Mouse (Mus musculus) thymus, postnatal 0 days (tissue): ENCODE results near the gene Pdss2. TPM values are rescaled to one million over a fixed set of nuclear protein-coding genes. Genes with fewer than 3 reads are reported as not detected.

Source experiments
- DNase-seq: peaks from one replicate; pipeline ENCODE4 v3.0.0-alpha.2; 2015; ENCODE audit warnings: low spot score
- polyA plus RNA-seq: library from polyadenylated mRNA; unstranded; fragments of >200 nt; fragmentation: Nextera tagmentation; extraction: Ambion mirVana; gene quantifications from 2 replicates; pipeline ENCODE4 v1.2.1, GENCODE M21; 2015

Gene Pdss2
- polyA plus RNA-seq, 1 experiment from 2014 or later, result 10.1 TPM

DNA sequence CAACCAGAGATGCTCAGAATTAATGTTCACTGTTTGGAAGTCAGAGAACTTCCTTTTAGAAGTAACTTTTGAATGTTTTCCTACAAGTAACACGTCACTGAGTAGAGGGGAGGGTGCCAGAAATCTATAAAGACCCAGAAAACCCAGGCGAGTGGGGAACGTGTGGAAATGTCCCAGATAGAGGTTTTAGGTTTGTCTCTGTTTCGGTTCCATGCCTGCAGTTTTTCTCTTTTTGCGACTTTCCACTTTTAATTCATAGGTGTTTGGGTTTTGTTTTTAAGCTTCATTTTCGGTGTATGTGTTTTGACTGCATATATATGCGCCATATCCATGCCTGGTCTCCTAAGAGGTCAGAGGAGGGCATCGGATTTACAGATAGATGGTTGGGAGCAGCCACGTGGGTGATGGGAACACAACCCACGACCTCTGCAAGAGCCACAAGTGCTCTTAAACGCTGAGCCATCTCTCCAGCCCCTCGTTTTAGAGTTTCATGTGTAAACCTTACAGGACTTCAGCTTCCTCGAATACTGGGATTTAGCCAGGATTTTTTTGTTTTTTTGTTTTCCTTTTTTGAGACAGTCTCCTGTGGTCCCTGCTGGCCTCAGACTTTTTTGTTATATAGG lies 259.1 kb downstream of the Pdss2 start:
- no peak for DNase-seq

DNA sequence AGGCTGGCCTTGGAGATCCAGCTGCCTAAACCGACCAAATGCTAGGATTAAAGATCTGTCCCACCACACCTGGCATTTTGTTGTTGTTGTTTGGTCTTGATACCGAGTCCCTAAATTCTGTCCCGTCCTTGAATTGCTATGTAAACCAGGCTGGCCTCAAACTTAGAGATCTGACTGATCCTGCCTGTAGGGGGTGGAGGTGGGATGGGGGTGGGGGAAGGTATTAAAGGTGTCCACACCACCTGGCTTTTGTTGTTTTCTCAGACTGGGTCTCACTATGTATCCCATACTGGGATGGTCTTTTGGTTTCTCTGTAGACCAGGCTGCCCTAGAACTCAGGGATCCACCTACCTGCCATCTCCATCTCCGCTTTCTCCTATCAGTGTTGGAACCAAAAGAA lies 259.9 kb downstream of the Pdss2 start:
- no peak for DNase-seq

DNA sequence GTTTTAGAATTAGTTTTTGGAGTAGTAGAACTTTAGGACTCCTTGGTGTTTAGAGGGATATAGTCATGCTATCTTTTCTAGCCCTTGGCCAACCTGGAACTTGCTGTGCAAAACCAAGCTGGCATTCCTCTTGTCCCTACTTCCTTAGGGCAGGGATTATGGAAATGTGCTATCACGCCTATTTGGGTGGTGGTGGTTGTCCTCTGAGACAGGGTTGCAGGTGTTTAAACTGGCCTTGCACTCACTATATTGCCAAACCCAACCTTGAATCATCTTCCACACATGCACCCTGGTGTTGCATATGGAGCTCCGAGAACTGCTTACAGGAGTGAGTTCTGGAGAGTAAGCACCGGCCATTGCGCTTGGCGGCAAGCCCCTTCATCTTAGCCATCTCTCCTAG lies 260.7 kb downstream of the Pdss2 start:
- no peak for DNase-seq

DNA sequence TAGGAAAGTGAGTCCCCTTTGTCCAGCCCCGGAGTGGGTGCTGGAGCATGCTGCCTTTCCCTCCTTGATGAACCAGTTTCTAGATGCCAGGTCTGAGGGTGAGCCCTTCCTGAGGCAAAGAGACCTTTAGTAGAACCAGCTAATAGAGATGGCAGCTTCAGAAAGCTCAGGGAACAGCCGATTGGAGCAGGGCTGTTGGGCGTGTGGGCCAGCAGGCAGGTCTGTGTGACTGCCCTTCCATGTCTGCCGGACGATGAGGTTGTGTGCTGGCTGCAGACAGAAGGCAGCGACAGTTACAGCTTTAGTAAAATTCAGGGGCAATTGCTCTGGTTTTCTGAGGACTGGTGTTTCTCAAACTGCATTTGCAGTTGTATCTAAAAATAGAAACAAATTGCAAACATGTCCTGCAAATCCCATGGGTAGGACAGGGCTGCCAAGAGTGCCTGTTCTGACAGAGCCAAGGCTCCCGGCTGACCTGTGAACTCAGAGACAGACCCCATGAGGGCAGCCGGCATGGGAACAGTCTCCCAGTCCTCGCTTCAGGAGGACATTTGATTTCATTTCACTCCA lies 262.2 kb downstream of the Pdss2 start:
- no peak for DNase-seq

DNA sequence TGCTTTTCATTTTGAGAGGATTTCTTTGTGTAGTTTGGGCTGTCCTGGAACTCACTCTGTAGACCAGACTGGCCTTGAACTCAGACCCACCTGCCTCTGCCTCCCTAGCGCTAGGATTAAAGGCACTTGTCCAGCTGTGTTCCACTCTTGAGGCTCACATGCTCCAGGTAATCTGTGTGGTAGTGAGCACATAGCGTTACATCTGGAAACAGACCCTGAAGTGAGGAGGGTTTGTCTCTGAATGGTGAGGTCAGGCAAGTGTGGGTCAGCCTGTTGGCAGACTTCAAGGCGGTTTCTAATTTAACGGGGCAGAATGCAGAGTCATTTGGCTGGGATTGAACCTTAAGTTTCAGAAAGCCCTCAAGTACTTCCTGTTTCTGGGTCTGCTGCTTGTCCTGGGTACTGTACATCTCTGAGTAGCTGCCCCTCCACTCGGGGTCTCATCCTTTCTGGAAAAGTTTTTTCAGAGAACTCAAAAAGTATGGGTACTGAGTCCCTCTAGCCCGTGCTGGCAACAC lies 264.5 kb downstream of the Pdss2 start:
- no peak for DNase-seq

DNA sequence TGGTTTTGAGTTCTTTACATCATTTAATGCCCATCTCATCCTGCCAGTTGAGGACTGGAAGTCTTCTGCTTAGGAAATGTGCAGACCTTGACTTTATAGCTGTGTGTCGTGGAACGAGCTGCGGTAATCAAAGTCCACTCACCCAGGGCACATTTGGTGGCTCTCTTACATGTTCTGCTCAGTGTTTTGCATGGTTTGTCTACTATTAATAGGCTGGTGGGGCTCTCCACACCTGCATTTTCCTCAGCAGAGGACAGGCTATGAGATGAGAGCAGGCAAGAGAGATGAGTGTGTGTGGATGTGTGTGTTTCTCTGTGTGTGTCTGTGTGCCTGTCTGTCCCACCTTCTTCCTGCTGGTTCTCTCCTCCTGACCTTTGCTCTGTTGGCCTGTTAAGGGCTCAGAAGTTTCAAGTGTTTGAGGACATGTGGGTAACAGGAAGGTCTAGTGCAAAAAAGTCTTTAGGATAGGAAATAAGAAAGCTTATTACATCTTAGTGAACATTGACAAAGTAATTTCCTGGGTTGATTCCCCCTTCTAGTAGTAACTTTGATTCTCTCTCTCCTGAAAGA lies 266.2 kb downstream of the Pdss2 start:
- DNase-seq, result no peak

DNA sequence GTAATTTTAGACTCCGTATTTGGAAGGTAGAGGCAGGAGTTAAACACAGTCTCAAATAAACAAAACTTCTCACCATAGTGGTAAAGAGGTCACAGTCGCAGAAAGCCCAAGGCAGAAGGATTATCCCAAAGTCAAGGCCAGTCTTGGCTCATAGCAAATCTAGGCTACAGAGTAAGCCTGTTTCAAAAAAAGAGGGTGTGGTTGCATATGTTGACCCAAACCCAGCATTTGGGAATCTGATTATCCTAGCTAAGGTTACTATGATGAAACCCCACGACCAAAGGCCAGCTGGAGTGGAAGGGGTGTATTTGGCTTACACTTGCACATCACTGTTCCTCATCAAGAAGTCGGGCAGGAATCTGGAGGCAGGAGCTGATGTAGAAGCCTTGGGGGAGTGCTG lies 267.0 kb downstream of the Pdss2 start:
- DNase-seq, result no peak

DNA sequence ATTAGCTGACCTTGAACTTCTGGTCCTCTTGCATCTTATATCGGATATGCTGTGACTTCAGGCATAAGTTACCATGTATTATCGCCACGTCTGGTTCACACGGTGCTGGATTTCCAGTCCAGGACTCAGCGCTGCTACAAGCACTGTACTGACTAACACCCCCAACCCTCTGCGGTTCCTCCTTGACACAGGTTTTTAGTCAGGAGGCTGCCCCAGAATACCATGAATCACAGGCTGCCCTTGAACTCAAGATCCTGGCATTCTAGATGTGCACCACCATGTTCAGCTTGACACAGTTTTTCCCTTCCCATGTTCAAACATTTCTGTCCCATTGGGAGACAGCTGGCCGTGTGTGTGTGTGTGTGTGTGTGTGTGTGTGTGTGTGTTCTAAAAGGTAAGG lies 267.9 kb downstream of the Pdss2 start:
- no peak for DNase-seq

DNA sequence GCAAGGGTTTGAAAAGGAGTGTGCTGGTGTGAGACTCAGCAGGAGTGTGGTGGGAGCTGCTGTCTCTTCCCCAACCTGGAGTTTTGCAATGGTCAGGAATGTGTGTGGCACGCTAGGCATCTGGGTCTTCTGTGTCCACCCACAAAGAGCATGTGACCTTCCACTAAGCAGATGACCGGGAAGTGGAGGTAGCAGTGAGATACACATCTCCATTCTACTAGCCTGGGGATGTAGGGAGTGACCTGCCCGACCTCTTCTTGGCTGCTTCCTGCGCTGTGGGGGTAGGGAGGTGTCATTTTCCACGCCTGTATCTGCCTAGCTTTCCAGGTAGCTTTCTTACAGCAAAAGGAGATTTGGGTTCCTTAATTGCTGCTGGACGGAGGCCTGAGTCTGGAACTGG lies 268.3 kb downstream of the Pdss2 start:
- DNase-seq, result no peak

DNA sequence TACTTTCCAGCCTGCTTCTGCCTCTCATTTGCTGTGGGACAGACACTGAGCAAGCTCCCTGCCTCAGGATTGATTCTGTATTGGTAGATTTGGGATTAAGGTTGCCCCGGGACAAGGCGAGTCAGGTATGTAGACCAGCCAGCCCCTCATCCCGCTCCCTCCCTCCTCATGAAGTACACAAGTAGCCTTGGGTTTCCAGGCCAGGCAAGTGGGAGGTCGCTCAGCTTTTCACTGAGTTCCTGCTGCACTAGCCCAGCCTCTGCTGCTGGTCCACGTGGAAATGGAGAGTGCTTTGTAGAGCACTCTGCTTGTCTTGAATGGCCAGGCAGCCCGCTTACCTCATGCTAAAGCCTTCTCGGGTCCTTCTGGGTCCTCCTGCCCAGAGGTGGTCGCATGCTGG lies 268.7 kb downstream of the Pdss2 start:
- DNase-seq, result no peak

DNA sequence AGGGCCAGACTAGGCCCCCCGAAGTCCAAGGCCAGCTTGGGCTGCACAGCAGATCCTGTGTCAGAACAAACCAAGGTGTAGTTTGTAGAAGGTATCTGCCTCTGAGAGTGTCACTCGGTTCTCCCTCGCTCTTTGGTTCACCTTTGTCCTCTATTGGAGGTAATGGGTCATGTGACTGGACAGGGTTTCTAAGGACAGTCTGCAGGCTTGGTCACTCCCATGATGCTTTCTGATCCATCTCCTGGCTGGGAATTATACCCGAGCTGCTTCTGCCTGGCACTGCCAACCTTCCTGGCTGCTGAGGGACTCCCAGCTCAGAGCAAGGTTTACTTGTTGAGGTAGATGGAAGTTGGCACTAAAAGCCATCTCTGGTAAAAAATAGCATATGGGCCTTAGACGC lies 269.6 kb downstream of the Pdss2 start:
- DNase-seq, result no peak

DNA sequence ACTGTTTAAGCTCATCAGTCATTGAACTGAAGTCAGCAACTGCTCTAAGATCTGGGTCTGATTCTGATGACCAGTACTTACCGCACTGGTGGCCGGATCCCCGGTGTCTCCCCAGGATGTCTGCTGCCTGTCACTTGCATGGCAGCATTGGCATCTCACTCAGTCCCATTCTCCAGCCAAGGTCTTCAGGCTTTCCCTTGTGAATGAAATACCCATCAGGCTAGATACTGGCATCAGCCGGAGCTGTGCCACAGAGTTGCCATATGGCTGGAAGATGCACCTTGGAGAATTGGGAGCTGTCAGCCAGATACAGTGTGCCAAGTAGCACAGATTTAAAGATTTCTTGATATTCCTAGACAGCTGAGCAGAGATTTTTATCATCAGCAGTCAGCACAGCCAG lies 281.3 kb downstream of the Pdss2 start:
- no peak for DNase-seq

DNA sequence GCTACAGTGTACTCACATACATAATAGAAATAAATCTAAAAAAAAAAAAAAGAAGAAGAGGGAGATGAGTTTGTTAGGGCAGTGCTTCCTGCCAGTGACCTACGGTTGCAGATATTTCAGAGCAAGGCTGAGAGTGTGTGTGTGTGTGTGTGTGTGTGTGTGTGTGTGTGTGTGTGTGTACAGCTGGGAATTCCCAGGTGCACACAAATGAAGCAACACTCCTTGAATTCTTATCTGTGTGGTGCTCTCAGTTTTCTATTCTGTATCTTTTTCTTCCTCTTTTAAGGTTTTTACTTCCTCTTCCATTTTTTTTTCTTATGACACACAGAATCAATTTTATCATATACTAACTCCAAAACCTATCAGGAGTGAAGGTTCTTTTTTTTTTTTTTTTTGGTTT lies 283.0 kb downstream of the Pdss2 start:
- DNase-seq, result no peak

DNA sequence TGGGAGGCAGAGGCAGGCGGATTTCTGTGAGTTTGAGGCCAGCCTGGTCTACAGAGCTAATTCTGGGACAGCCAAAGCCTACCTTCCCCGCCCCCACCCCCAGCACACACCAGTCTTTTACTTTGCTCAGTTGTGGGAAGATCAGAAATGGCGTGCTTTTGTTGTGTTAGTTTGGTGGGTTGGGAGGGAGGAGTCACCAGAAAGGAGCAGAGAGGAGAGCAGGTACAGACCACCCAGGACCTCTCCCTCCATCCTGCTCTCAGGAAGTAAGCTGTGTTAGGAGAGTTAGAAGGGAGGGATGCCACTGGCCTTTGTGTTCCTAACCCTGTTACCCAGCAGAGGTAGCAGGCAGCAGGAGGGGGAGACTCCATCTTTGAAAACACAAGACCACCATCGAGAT lies 285.8 kb downstream of the Pdss2 start:
- no peak for DNase-seq

DNA sequence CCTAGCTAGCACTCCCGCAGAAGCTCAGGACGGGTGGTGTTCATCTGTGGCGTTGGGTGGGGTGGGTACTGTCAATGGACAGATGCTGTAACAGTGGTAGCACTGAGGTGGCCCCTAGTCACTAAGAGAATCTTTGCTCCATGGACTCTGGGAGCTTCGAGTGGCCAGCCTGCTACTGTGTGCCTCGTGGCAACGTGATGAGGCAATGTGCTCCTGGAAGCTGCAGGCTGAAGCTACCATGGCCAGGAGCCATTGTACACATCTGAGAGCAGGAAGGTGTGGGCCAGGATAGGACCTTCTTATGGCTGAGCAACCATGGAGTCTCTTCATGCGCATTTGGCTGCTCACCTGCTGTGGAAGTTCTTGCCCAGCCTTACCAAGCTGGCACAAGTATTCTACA lies 287.9 kb downstream of the Pdss2 start:
- no peak for DNase-seq

DNA sequence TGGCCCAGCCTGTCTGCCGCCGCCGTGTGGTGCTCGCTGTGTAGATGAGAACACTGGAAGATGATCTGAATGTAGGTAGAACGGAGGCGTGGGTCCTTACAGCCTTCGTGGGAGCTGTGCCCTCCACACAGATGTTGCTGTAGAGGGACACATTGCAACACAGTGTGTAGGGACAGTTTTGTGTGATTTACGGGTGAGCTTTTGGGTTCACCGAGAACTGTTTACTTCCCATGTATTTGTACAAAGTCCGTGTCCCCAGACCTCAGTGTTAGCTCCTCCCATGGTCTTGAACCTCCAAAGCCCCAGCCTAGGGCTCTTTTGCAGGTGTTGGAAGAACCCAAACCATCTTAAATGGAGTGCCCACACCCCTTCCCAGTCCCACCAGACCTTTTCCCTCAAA lies 291.7 kb downstream of the Pdss2 start:
- no peak for DNase-seq

Other genes starting within 250 kb of the Pdss2 start
- 0.17 and 0.22 TPM in 2 replicates for gene Sobp, start 47.0 kb upstream of the Pdss2 start, polyA plus RNA-seq
- 0.12 and 0.15 TPM in 2 replicates for gene 9030612E09Rik, start 46.8 kb upstream of the Pdss2 start, polyA plus RNA-seq